Mouse (Mus musculus): ENCODE data around the gene Gm11238.
"Not testable (repeated sequence)": the region's sequence is repeated elsewhere in the genome, so short reads cannot be mapped to it uniquely, and the experiment has no call there.

GRCm38 (mm10) chr4:73622684-73623083 is 15.0 kb downstream of the Gm11238 start, which contains the start of gene Gm11237:
- not testable (repeated sequence) for TF ChIP-seq CTCF, EP300 (IDR thresholded peaks at IDR 0.05; ENCODE audit: low read depth)
